Mouse (Mus musculus): ENCODE data around the gene Mccc1.
A peak's percentile ranks its signal among the peaks of the same experiment; 100 is the strongest.

The Mccc1 gene

GRCm38 (mm10) chr3:35964928-35965327, 35.5 kb downstream of the Mccc1 start:
- DNase-seq (ENCODE audit: low spot score): no peak

DNA sequence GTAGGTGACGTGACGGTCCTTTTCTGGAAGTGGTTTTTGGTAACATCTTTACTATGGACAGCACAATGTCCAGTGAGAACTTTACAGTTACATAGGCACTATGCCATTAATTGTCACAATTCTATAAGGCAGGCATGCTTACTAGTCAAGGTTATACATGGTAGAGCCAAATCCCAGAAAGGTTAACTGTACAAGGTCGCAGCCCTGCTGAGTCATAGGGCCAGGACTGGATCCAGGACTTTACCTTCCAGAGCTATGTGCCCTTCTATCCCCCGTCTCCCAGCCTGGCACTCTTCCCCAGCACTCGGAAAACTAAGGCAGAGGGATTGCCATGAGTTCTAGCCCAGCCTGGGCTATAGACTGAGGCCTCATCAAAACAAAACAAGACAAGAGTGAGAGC, 36.6 kb downstream of the Mccc1 start:
- DNase-seq (ENCODE audit: low spot score): no peak

GRCm38 (mm10) chr3:35963401-35963800, 37.1 kb downstream of the Mccc1 start:
- no peak for DNase-seq (ENCODE audit: low spot score)

GRCm38 (mm10) chr3:35962967-35963366, 37.5 kb downstream of the Mccc1 start:
- DNase-seq (ENCODE audit: low spot score): no peak

GRCm38 (mm10) chr3:35957230-35957629, 43.2 kb downstream of the Mccc1 start:
- no peak for DNase-seq (ENCODE audit: low spot score)

GRCm38 (mm10) chr3:35954901-35955575, 45.4 kb downstream of the Mccc1 start:
- DNase-seq (ENCODE audit: low spot score): no peak

- no peak for DNase-seq (ENCODE audit: low spot score)
Measured at GRCm38 (mm10) chr3:35953816-35954215, 46.7 kb downstream of the Mccc1 start.

DNA sequence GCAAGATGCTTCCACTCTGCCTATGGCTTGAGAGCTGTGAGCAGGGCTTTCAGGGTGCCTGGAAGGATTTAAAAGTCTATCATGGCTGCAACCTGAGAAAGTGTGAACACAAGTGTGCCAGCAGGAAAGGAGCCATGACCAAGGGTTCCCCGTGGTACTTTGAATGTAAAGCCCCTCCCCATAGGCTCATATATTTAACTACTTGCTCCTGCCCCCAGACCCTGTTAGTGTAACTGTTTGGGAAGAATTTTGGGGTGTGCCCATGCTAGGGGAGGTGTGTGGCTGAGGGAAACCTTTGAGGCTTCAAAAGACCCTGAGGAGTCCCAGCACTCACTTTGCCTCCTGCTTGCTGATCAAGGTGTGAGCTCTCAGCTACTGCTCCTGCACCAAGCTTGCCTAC, 47.3 kb downstream of the Mccc1 start:
- no peak for DNase-seq (ENCODE audit: low spot score)

DNA sequence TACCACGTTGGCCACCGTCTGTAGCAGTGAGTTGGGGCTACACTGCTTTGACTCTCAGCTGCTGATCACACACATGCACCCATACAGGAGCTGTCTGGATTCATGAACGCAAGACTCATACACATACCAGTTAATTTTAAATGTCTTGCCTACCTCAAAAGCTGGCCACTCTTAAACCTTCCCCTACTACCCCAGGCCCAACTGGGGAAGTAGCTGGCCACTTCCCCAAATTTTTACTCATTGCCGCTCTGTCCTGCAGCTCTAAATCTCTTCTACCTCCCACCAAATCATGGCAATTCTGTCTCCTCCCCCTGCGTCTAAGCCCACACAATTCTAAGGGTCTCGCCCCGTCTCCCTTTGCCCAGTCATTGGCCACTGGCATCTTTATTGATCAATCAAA, 52.3 kb downstream of the Mccc1 start:
- DNase-seq (ENCODE audit: low spot score): no peak

DNA sequence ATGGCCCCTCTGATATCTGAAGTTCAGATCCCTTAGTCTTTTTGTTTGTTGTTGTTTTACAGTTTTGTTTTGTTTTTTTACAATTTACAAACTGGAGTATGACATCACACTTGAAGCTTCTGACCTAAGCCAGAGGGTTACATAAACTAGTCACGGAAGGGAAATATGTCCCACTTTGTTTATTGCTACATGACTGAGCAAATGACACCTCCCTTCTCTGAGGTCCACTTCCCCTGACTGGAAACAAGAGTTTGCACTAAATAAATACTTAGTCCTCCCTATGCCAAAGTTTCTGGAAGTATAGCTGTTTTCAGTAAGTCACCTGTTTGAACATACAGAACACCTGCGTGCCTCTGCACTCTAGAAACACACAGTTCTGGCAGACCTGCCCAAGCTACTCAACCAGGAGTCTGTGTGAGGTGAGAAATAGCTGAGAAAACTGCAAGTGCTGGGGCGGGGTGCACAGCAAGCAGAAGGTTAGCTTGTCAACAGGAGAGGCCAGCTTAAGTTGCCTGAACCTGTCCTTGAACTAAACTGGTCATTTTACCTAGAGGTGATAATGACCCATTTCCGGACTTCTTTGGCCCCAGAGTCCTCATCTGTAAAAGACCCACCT, 59.9 kb downstream of the Mccc1 start:
- DNase-seq (ENCODE audit: low spot score): no peak

DNA sequence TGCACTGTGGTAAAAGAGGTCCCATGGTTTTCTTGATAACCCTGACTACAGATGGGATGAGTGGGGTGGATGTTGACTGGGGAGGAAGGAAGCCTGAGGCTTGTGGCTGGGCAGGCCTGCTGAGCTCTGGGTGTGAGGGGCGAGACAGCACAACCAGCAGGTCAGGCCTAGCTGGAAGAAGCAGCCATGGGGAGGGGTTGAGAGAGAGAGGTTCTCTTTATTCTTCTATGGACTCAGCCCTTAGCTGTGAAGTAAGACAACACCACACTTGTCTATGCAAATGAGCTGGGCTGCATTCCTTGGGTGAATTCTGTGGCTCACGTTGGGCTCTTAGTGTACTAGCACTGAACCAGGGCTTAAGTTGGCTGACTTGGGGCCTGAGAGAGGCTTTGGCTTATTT, 60.4 kb downstream of the Mccc1 start:
- DNase-seq (ENCODE audit: low spot score): peak; percentile 39

DNA sequence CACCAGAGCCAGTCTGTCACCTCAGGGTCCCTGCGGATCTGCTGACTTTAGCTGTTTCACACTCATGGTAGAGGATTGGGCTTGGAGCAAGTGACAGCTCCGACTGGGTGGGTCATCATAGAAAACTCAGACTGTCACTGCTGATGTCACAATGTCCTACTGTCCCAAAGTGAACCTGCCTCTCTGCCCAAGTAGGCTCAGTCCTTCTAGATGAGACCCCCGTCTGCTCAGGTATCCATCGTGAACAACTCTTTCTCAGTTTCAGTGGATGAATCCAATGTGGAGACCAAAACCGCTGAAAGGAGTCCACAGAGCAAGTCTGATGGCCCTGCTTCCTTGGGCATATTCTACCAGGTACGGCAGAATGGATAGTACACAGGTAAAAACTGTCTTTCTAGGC, 63.1 kb downstream of the Mccc1 start, which contains the start of gene Dcun1d1:
Gene Dcun1d1, minus strand, starts transcription at position 101 of the 400 bp plus-strand sequence.
- DNase-seq (ENCODE audit: low spot score): no peak

DNA sequence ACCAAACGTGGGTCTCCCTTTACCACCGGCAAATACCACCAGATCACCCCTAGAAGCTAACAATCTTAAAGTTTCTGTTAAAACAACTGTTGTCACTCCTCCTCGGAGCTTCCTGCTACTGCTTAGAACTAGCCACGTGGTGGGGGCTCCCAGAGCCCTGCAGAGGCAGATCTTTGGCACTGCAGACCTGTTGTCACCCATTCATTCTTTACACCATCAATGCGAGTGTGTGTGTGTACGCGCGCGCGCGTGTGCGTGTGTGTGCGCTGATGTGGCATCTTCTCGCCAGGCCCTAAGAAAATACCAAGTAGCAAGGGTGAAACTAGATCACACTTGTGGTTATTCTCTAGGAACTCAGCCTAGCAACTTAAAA, 67.1 kb downstream of the Mccc1 start:
- DNase-seq (ENCODE audit: low spot score): peak; percentile 26

DNA sequence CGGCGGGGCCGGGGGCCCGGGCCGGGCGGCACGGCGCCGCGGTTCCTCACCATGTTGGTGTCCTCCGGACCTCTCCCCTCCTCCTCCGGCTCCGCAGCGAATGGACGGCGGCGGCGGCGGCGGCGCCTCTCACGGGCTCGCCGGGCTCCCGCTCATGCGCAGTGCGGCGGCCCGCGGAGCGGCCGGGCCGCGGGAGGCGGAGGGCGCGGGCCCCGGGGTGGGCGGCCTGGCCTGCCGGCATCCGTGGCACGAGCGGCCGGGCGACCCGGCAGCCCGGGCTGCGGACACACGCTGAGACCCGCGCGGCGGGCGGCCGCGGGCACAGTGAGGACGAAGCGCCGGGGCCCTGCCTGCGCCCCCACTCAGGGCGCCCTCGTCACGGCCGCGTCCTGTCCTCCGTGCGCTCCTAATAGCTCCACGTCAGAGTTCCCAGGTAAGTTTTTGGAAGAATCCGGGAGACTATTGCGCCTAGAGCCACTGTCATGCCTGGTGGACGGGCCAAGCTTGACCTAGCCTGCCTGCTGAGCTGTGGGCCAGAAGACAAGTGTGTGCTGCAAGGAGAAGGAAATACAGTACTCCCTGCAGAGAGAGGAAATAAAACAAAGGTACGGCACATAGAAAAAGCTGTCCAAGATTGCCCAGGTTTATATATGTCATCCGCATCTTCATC, 67.6 kb downstream of the Mccc1 start:
- DNase-seq (ENCODE audit: low spot score): peak; percentile 82

- DNase-seq (ENCODE audit: low spot score): peak; percentile 38
Measured at GRCm38 (mm10) chr3:35931896-35932727, 68.4 kb downstream of the Mccc1 start.

- no peak for DNase-seq (ENCODE audit: low spot score)
Measured at GRCm38 (mm10) chr3:35931359-35931758, 69.1 kb downstream of the Mccc1 start.

DNA sequence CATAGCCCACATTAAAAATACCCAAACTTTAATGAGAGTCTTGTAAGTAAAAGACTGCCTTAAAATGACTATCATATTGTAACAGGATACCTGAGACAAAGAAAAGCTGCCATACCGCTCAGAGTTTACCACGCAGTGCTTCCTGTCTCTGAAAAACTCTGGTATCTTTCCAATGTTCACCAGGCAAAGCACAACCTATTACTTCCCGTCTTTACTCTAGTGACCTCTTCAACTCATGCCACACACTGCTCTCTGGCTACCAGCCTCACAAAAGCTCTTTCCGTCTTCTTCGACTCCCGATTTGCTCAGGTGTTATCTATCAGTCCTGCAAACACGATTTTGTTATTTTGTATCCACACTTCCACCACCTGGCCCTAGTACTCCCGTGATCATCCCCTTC, 70.6 kb downstream of the Mccc1 start:
- DNase-seq (ENCODE audit: low spot score): no peak

GRCm38 (mm10) chr3:35929406-35929805, 71.1 kb downstream of the Mccc1 start:
- no peak for DNase-seq (ENCODE audit: low spot score)

- DNase-seq (ENCODE audit: low spot score): no peak
Measured at GRCm38 (mm10) chr3:35925852-35926251, 74.6 kb downstream of the Mccc1 start.

DNA sequence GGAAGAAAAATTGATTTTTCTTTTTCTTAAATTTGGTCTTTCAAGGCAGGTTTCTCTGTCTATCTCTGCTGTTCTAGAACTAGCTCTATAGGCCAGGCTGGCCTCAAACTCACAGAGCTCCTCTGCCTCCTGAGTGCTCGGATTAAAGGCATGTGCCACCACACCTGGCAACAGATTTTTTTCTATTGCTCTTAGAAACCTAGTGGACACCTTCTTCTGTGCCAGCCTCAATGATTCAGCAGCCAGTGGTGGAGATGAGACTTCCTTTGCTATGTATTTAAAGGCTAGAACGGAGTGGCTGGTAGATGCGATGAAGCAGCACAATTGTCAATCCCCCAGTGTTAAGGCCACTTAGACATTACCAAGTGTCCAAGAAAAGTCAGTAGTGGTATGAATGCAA, 76.5 kb downstream of the Mccc1 start:
- no peak for DNase-seq (ENCODE audit: low spot score)

DNA sequence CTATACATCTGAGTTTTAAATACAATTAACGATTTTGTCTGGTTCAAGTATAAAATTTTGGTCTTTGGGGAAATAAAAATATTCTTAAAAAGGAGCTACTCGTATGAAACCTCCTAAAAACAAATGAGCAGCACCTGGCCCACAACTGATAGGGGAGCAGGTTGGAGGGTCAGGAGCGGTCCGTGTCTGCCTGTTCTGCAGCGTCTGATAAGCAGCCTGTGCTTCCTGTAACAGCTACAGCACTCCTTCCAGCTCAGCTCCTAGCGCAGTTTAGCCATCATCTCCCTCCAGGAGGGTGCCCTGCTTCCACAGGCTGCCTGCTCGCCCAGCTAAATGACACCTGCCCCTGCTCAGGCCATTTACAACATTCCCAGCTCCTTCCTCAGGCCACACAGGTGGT, 77.0 kb downstream of the Mccc1 start:
- no peak for DNase-seq (ENCODE audit: low spot score)

DNA sequence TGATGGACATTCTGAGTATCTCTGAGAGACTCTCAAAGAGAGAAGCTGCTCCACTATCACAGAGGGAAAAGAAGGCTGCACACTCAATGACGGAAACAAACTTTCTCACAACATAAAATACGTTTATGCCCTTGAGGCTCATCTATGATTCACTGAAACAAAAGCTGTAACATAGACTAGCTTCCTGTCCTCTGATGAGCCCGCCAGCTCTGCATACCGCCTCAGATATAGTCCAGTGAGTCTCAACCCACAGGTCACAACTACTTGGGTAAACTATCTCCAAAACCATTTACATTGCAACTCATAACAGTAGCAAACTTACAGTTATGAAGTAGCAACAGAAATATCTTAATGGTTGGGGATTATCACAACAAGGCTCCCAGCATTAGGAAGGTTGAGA, 78.0 kb downstream of the Mccc1 start:
- DNase-seq (ENCODE audit: low spot score): no peak

DNA sequence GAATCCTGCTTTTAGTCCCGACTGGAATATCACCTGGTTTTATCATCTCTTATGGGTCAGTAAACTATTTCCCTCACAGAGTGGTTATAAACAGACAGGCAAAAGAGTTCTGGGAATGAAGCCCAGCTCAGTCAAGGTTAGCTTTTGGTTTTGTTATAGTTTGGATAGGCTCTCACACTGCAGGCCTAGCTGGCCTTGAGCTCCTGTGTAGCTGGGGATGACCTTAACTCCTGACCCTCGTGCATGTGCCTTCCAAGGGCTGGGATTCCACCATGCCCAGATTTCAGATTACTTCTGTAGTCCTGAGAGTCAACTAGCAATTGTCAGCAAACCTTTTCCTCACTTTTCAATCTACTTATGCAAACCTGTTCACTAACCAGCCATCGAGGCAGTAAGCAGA, 82.2 kb downstream of the Mccc1 start:
- no peak for DNase-seq (ENCODE audit: low spot score)

All from lung, postnatal 25 days (tissue).